Mouse (Mus musculus): Measurements from ENCODE around the gene Hoxb7. TPM values are rescaled to one million over a fixed set of nuclear protein-coding genes. Genes with fewer than 3 reads are reported as not detected.

Hoxb7 gene
- polyA plus RNA-seq, 1 experiment = 15.5 TPM

- H3K4me1 ChIP-seq (ENCODE audit: control insufficient read depth, insufficient read depth, low read length) = peaks cover 14% of the 10 kb centered on the region; the same call in 1 of the 2 replicates
- WGBS = 50% methylated on average over 2 of the region's 2 CpGs
- H3K27me3 ChIP-seq (replicated peaks; ENCODE audit: control insufficient read depth, insufficient read depth, low read length) = no peaks in the 10 kb centered on the region
- DNase-seq = no peak
- H3K27ac ChIP-seq (ENCODE audit: insufficient read depth, low read depth, low read length) = peak overlapping the region; percentile 95
- no peak for TF ChIP-seq POLR2A (IDR thresholded peaks at IDR 0.05; ENCODE audit: low read depth, low read length)
- TF ChIP-seq CTCF (conservative IDR thresholded peaks at IDR 0.05; ENCODE audit: insufficient read depth, insufficient read length, low read depth, low read length) = no peak
- H3K4me3 ChIP-seq (ENCODE audit: insufficient read depth, low read depth, low read length) = no peak overlapping the region
- no peaks in the 10 kb centered on the region for H3K36me3 ChIP-seq (ENCODE audit: control insufficient read depth, insufficient read depth, low read length)
Measured at GRCm38 (mm10) chr11:96313134-96313533, 26.7 kb downstream of the Hoxb7 start.

DNA sequence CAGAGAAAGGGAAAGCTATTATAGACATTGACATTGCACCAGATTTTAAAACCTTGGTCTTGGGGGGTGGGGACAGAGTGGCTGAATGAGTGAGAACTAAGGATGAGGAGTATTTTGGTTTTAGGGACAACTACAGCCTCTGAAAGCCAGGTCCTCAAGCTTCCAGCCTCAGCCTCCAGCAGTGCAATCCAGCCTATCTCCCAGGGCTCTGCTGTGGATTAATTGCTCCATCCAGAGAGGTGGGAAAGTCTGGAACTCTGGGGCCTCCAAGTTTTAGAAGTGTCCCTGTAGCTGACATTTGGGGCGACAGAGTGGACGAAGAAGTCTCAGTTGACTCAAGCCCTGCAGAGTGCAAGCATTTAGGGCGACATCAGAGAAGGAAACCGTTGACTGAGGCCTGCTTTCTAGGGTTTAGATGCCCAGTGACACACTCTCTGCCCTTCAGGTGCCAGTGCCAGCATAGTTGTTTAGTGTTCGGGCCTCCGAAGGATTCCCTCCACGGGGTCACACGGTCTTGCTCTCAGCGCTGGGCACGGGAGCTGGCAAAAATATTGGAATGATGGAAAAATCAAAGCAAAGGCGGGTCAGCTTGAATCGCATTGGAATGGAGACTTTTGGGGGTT is 27.5 kb downstream of the Hoxb7 start:
- peak overlapping the region; percentile 60 for H3K4me3 ChIP-seq (ENCODE audit: insufficient read depth, low read depth, low read length)

DNA sequence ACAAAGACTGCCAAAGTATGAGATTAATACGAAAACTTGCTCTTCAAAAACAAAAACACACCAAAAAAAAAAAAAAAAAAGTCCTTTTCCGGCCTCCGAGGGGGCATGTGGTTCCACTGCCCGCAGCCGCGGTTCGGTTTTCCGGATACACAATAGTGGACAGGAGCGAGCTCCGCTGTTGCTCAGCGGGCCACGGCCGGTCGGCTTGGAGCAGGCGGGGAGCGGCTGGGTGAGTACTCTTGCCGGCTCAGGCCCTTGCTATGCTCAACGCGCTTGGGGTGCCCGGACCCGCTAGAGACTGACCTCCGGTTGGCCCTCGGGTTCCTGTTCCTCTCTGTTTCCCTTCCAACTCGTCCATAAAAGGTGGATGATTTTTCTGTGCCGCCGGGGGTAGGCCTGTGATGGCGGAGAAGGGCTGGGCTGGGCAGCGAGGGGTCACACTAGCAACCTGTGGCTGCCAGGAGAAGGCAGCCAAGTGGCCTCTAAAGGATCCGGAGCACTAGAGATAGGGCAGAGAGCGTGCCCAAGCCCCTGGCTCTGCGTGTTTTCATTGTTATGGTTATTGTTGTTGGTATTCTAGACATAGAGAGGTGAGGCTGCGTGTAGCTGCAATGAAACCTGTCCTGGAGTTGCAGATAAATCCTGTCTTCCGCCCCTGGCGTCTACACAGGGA is 28.4 kb downstream of the Hoxb7 start:
- Histone ChIP-seq H3K27ac (ENCODE audit: insufficient read depth, low read depth, low read length) (peak overlapping the region; percentile 95), H3K4me1 (ENCODE audit: control insufficient read depth, insufficient read depth, low read length) (peaks cover 13% of the 10 kb centered on the region; the same call in 1 of the 2 replicates), H3K36me3 (ENCODE audit: control insufficient read depth, insufficient read depth, low read length) (no peaks in the 10 kb centered on the region), H3K27me3 (replicated peaks; ENCODE audit: control insufficient read depth, insufficient read depth, low read length) (no peaks in the 10 kb centered on the region), H3K4me3 (ENCODE audit: insufficient read depth, low read depth, low read length) (peak overlapping the region; percentile 60)
- DNase-seq = peak; percentile 85
- 3% methylated on average over 34 of the region's 34 CpGs for WGBS
- TF ChIP-seq POLR2A (IDR thresholded peaks at IDR 0.05; ENCODE audit: low read depth, low read length) (no peak), CTCF (conservative IDR thresholded peaks at IDR 0.05; ENCODE audit: insufficient read depth, insufficient read length, low read depth, low read length) (no peak)

More for the DNA sequence above, 27.5 kb downstream of the Hoxb7 start:
- Histone ChIP-seq H3K27me3 (replicated peaks; ENCODE audit: control insufficient read depth, insufficient read depth, low read length) (no peaks in the 10 kb centered on the region), H3K4me1 (ENCODE audit: control insufficient read depth, insufficient read depth, low read length) (peaks cover 14% of the 10 kb centered on the region; the same call in 1 of the 2 replicates), H3K36me3 (ENCODE audit: control insufficient read depth, insufficient read depth, low read length) (no peaks in the 10 kb centered on the region), H3K27ac (ENCODE audit: insufficient read depth, low read depth, low read length) (peak overlapping the region; percentile 95)
- 21% methylated on average over 12 of the region's 12 CpGs for WGBS
- DNase-seq = peak; percentile 56
- TF ChIP-seq POLR2A (IDR thresholded peaks at IDR 0.05; ENCODE audit: low read depth, low read length) = no peak
- TF ChIP-seq CTCF (conservative IDR thresholded peaks at IDR 0.05; ENCODE audit: insufficient read depth, insufficient read length, low read depth, low read length) = no peak

DNA sequence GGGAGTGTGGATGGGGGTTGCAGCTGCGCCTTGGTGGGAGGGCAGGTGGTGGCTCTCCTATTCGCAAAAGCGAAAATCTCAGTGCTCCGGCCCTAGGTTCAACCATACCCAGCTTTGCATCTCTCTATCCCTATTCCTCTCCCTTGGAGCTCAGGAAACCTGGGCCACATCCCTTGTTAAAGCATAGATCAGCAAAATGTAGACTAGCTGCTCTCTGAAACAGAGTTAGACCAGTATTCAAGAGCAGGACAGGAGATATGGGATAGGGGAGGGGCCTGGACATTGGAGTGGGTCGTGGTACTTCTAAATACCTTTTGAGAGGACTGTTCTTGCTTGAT is 28.9 kb downstream of the Hoxb7 start:
- 18% methylated on average over 5 of the region's 5 CpGs for WGBS
- H3K4me3 ChIP-seq (ENCODE audit: insufficient read depth, low read depth, low read length) = peak overlapping the region; percentile 60
- H3K36me3 ChIP-seq (ENCODE audit: control insufficient read depth, insufficient read depth, low read length) = no peaks in the 10 kb centered on the region
- no peak for DNase-seq
- H3K27ac ChIP-seq (ENCODE audit: insufficient read depth, low read depth, low read length) = peak overlapping the region; percentile 95
- H3K27me3 ChIP-seq (replicated peaks; ENCODE audit: control insufficient read depth, insufficient read depth, low read length) = no peaks in the 10 kb centered on the region
- TF ChIP-seq CTCF (conservative IDR thresholded peaks at IDR 0.05; ENCODE audit: insufficient read depth, insufficient read length, low read depth, low read length) (no peak), POLR2A (IDR thresholded peaks at IDR 0.05; ENCODE audit: low read depth, low read length) (no peak)
- H3K4me1 ChIP-seq (ENCODE audit: control insufficient read depth, insufficient read depth, low read length) = peaks cover 9% of the 10 kb centered on the region; the same call in 1 of the 2 replicates

DNA sequence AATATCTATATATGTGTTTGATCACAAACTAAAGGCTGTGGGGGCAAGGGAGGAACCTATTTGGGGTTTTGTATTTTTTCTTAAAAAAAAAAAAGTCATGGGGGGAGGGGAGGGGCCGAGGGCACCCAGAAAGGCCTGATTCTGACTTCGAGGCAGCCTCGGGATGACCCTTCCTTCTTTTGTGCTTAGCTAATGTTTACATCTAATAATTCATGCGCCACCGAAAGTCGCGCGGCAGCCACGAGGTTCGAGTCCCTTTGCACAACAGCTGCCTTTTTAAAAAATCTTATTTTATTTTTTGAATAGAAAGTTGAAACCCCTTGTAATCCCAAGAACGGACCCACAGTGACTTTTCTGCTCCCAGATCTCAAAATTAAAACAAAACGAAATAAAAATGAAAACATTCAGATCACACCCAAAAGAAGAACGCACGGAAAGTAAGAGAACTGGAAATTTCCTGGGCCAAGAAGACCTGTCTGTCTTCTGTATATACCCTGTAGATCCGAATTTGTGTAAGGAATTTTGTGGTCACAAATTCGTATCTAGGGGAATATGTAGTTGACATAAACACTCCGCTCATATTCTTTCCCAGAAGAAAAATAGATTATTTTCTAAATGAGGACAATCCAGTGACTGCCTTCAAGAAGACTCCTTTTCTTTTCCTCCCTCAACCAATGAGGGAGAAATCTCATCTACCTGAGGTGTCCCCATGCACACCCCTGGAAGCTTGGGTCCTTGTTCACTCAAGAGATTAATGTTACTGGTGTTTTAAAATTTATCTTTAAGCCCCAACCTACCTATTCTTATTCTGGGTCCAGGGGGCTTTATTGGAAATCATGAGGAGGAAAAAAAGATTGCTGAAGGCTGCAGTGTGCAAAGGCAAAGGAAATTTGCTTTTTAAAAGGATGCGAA is 30.5 kb downstream of the Hoxb7 start:
- TF ChIP-seq CTCF (conservative IDR thresholded peaks at IDR 0.05; ENCODE audit: insufficient read depth, insufficient read length, low read depth, low read length) (no peak), POLR2A (IDR thresholded peaks at IDR 0.05; ENCODE audit: low read depth, low read length) (no peak)
- whole genome bisulfite sequencing = 24% methylated on average over 18 of the region's 18 CpGs
- peaks cover 9% of the 10 kb centered on the region; the same call in 1 of the 2 replicates for H3K4me1 ChIP-seq (ENCODE audit: control insufficient read depth, insufficient read depth, low read length)
- peaks cover 1% of the 10 kb centered on the region; the same call in 1 of the 2 replicates for H3K36me3 ChIP-seq (ENCODE audit: control insufficient read depth, insufficient read depth, low read length)
- no peaks in the 10 kb centered on the region for H3K27me3 ChIP-seq (replicated peaks; ENCODE audit: control insufficient read depth, insufficient read depth, low read length)
- no peak for DNase-seq
- peak overlapping the region; percentile 86 for H3K27ac ChIP-seq (ENCODE audit: insufficient read depth, low read depth, low read length)
- no peak overlapping the region for H3K4me3 ChIP-seq (ENCODE audit: insufficient read depth, low read depth, low read length)

DNA sequence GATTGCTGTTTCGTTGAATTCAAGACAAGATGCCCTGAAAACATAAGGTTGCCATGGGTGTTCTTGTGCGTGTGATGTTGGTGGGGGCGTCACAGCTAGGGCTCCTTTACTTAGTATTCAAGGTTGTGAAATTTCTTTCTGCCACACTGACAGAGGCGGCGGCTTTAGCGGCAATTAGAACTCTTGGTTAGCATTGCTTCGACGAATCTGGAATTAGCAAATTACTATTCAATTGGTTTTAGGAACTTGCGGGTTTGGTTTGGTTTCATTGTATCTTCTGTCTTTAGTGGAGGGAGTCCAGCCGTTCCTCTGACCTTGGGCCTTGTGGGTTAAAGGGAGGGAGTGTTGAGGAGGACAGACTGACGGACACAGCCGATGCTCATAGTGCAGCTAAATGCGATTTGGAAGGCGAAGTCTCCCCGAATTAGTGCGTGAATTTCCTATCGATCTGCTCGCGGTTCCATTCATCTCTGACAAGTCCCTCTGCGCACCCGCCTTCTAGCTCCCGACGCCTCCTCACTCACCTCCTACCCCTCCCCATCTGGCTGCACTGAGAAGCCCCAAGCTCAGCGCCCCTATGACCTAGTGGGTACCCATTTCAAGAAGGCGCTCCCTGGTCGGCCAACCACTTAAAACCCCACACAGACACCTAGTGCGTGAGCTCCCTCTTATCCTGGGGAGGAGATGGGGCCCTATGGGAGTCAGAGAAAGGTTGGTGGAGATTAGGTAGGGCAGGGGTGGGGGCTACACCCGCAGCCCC is 31.4 kb downstream of the Hoxb7 start, which contains the start of gene Hoxb4:
TSS of gene Hoxb4 (plus strand) at position 660 of the 760 bp plus-strand sequence.
- Histone ChIP-seq H3K27me3 (replicated peaks; ENCODE audit: control insufficient read depth, insufficient read depth, low read length) (no peaks in the 10 kb centered on the region), H3K4me1 (ENCODE audit: control insufficient read depth, insufficient read depth, low read length) (peaks cover 9% of the 10 kb centered on the region; the same call in 1 of the 2 replicates), H3K36me3 (ENCODE audit: control insufficient read depth, insufficient read depth, low read length) (peaks cover 1% of the 10 kb centered on the region; the same call in 1 of the 2 replicates), H3K27ac (ENCODE audit: insufficient read depth, low read depth, low read length) (peak within 1 kb of the TSS; percentile 99), H3K4me3 (ENCODE audit: insufficient read depth, low read depth, low read length) (peak within 1 kb of the TSS; percentile 92)
- WGBS = 12% methylated on average over 28 of the region's 28 CpGs
- no peak for TF ChIP-seq POLR2A (IDR thresholded peaks at IDR 0.05; ENCODE audit: low read depth, low read length)
- no peak for TF ChIP-seq CTCF (conservative IDR thresholded peaks at IDR 0.05; ENCODE audit: insufficient read depth, insufficient read length, low read depth, low read length)
- DNase-seq = no peak
